Mouse (Mus musculus) neural tube, embryonic 11.5 days (tissue): Measurements from ENCODE around the gene Snx12. TPM values are rescaled to one million over a fixed set of nuclear protein-coding genes. Genes with fewer than 3 reads are reported as not detected.

Experiments used
- polyA plus RNA-seq: library from polyadenylated mRNA; unstranded; fragments of >200 nt; fragmentation: Nextera tagmentation; extraction: Ambion mirVana; gene quantifications from 2 replicates; pipeline ENCODE4 v1.2.1, GENCODE M21; 2014

Gene Snx12
- polyA plus RNA-seq, 1 experiment from 2014 or later: 61.1 TPM

Other genes with a start within 250 kb of the Snx12 start
- not detected in 2 replicates for gene Tex11, start 162.9 kb downstream of the Snx12 start, polyA plus RNA-seq
- 0.45 and 0.50 TPM in 2 replicates for gene Slc7a3, start 136.5 kb downstream of the Snx12 start, polyA plus RNA-seq
- 2.7 and 2.9 TPM in 2 replicates for gene Foxo4, start 32.0 kb upstream of the Snx12 start, polyA plus RNA-seq
- gene Gm614, start 41.4 kb upstream of the Snx12 start, polyA plus RNA-seq: not detected in 2 replicates
- gene Il2rg, start 45.7 kb upstream of the Snx12 start, polyA plus RNA-seq: 4.2 and 4.4 TPM in 2 replicates
- not detected in 2 replicates for gene Gm20489, start 46.5 kb upstream of the Snx12 start, polyA plus RNA-seq
- 37.1 and 41.2 TPM in 2 replicates for gene Med12, start 51.5 kb upstream of the Snx12 start, polyA plus RNA-seq
- gene Nlgn3, start 76.6 kb upstream of the Snx12 start, polyA plus RNA-seq: 24.0 and 25.1 TPM in 2 replicates
- not detected in 2 replicates for gene Gjb1, start 153.8 kb upstream of the Snx12 start, polyA plus RNA-seq
- 25.7 and 27.6 TPM in 2 replicates for gene Zmym3, start 198.3 kb upstream of the Snx12 start, polyA plus RNA-seq
- gene Nono, start 206.8 kb upstream of the Snx12 start, polyA plus RNA-seq: 628 and 659 TPM in 2 replicates
- 6.0 and 7.2 TPM in 2 replicates for gene Itgb1bp2, start 226.5 kb upstream of the Snx12 start, polyA plus RNA-seq